Mouse (Mus musculus): ENCODE data around the gene Card9.
A peak's percentile ranks its signal among the peaks of the same experiment; 100 is the strongest.

Gene Card9

DNA sequence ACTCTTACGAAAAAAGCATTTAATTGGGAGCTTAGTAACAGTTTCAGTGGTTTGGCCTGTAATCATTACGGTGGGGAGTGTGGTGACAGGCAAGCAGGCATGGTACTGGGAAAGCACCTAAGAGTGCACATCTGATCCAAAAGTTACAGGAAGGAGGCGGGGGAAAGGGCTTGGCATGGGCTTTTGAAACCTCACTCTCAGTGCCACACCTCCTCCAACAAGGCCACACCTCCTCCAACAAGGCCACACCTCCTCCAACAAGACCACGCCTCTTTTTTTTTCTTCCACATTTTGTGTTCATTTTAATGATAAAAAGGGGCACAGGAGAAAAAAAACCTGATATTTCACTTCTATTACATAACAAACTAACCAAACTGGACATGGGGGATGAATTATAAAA is 32.9 kb downstream of the Card9 start:
- DNase-seq (ENCODE audit: low spot score): no peak

DNA sequence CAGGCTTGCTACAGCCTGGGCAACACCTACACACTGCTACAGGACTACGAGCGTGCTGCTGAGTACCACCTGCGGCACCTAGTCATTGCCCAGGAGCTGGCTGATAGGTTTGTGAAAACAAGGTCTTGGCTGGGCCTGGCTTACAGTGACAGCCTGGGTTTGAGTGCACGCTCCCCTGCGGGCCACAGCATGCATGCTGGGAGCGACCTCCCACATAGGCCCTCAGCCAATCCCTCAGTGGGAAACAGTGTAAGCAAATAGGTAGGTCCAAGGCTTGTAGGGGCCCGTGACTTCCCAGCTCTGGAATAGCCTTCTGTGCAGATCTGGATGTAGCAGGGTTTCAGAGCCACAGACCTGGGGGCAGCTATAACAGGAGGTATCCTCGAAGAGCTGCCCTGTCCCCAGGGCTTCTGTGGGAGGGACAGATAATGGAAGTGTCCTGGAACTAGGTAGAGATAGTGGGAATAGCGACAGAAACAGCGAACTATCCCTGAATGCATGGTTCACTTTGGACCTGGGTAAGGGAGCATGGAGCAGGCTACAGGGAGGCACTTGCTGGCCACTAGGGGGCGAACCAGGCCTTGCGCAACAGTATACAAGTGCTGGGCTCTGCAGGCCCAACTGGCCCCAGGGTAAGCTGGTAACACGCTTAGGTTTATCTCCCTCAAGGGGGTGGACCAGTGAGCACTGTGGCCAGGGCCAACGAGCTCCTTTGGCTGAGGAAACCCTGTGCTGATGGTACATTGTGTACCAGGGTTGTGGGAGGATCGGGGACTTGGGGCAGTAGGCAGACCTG is 35.1 kb downstream of the Card9 start:
- peak; percentile 63 for DNase-seq (ENCODE audit: low spot score)

DNA sequence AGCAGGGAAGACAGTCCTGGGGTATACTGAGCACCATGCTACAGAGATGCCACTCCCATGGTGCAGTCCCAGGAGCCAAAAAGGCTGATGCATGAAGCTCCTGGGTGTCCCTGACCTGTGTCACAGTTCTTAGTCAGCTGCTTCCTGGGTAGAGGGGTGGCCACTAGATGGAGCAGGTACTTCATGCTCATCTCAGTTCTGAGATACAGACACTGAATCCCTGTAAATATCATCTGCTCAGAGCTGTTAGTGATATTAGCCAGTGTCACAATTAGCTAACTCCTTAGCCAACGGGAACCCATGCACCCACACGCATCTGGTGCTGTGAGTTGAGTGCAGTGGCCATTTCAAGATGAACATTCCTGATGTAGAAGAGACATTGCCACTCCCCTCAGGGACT is 35.8 kb downstream of the Card9 start:
- DNase-seq (ENCODE audit: low spot score): no peak

DNA sequence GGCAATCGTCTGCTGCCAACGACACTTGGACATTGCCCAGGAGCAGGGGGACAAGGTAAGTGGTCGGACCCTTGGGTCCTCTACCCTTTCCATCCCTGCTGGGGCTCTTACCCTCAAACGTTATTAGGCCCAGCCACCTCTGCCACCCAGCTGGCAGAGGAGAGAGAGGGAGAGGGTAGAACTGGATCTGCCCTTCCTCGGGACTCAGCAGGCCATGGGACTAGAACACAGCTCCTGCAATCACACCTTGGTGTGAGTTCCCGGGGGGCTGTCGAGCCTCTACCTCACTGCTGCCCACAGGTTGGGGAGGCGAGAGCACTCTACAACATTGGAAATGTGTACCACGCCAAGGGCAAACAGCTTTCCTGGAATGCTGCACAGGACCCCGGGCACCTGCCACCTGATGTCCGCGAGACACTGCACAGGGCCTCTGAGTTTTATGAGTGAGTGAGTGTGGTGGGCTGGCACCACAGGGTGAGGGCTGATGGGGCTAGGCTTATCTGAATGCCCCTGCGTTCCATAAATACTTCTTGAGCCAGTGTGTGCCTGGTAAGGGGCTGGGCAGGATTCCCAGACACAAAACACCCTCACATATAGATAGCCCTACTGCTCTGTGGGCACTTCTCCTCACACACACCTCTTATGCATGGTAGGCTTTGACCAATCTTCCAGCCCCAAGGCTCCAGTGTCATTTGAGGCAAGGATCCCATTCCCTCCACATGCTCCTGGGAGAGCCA is 37.0 kb downstream of the Card9 start:
- no peak for DNase-seq (ENCODE audit: low spot score)

DNA sequence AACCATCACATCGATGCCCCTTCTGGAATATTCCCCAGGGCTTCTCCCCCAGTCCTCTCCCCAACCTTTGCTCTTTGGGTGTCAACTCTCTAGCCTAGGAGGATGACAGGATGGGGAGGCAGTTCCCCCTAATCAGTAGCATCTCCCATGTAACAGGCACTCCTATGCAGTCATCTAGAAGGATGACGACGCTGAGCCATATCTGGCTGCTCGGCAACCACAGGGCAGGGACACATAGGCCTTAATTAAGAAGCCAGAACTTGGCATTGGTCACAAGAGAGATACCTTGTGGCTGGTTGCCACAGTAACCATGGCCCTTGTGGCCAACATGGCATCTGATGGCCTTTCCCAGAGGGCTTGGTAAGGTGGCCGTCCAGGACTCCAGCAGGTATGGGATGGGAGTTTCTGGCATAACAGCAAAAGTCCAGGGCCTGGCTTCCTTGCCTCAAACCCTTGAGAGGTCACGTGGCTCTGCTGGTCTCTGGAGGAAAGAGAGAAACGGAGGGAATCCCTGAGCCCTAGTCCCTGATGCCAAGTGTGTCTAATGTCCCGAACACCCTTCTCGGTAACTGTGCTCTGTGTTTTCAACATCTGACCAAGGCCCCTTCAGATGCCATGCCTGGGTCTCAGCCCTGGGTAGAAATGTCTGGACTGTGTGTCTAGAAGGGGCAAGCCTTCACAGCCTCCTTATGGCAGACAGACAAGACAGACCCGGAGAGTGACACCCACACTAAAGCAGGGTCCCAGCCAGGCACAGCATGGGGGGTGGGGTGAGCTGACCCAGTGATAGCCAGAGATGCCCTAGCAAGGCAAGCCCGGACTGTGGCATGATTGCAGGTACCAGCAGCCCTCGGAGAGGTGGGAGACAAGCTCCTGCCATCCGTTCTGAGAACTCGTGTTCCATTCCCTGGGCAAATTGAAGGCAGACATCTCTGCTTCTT is 40.2 kb downstream of the Card9 start:
- DNase-seq (ENCODE audit: low spot score): no peak

DNA sequence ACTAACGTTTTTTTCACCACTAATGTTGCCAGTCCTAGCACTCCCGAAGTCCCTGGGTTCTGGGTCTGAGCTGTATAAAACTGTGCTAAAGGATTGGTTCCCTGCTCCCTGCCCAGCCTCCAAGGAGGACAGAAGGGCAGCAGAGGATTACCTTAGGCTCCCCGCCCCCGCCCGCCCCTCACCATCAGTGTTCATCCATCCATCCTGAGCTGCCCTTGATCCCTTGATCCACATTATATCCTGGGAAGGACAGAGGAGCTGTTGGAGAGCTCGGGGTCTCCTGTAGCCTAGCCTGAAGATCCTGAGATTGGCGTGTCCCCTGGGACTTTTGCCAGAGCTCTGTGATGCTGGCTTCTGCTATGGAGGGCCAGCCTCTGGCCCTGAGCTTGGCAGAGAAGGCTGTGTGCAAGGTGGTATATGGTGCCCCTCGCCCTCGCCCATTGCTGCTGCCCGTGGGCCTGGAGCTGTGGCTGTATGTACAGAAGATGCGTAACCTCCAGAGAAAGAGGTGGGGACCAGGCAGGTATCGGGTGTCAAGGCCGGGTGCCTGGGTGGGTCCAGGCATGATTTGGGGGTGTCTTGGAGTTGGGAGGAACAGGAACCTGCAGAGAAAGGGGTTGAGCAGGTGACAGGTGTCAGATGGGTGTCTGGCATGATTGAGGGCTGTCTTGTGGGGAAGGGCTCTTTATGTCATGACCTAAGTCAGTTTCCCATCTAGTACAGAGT is 41.0 kb downstream of the Card9 start:
- no peak for DNase-seq (ENCODE audit: low spot score)

DNA sequence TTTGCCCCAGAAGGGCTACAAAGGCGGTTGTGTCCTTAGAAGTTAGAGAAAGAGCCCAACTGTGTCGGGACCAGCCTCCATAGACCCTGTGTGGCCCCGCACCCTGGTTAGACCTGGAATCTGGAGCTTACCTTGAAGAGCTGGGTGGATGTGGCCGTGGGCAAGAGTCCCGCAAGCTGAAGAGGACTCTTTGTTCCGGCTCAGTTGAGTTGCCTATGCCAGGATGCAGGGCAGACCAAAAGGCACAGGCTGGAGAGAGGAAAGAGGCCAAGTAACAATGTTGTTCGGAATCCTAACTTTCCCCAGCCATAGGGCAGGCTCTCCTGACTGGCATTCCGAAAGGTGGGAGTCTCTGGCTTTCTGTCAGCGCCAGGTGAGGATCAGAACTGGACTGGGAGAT is 41.6 kb downstream of the Card9 start:
- no peak for DNase-seq (ENCODE audit: low spot score)

DNA sequence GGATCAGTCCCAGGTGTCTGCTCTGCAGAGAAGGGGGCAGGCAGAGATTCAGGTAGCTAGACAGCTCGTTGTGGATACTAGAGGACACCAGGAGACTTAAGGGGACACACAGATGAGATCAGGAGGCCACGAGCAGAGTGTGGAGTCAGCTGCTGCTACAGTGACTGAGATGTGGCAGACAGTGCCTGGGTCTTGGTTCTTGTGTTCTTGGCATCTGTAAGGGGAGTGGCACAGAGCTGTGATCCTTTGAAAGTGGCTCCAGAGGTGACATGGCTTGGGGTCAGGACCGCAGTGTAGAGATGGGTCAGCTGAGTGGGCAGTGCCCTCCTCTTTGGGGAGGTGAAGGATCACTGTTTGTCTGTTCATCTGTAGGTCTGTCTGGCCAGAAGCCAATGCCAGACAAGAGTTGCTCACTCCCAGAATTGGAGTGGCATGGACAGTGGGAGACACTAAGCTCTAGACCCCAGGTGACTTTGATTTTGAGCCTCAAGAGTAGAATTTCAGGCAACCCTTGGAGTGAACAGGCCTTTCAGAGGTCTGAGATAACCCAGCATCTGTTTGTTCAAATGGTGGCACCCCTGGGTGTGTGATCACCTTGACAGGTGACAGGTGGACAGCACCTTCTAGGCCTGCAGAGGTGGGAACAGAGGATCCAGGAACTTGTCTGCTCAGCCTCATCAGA is 42.6 kb downstream of the Card9 start:
- DNase-seq (ENCODE audit: low spot score): no peak

DNA sequence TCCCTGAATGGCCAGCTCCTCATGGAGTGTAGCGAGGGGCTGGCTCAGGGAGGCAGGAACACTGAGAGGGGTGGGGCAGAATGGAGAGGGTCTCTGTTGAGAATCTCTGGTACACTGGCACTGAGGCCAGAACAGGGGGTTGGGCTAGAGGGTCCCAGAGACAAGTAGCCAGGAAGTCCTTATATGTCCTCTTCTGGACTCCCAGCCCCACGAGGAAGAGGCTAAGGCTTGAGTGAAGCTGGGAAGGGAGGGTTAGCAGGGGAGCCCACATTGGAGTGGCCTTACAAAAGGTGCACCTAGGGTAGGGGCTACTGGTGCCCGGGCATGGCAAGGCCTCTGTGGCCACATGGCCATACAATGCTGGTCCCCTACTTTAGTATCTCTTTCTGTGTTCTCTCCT is 43.3 kb downstream of the Card9 start:
- no peak for DNase-seq (ENCODE audit: low spot score)

DNA sequence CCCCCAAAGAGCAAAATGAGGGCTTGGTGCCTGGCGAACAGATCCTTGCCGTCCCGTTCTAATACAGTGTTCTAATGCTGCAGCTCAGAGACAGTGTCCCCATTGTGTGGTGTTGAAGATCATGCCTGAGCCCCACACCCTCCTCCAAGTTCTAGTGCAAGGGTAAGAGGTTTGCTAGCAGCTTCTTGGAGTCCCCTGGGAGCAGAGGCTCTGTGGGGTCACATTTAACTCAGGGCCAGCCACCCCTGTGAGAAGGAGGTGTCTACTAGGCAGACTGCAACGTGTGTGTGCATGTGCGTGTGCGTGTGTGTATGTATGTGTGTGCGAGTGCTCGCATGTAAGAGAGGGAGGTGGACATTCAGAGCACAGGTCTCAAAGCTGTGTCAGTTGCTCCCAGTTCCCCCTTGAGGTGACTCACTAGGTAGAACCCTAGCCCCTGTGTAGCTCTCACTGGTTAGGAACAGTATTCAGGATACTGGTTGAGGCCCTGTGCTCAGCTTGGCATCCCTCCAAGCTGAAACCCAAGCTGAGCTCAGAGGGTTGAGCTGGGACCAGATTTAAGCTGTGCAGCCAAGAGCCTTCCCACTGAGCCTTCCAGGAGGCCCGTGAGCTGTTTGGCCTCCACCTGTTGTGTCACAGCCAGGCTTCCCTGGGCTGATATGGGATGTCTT is 44.0 kb downstream of the Card9 start:
- DNase-seq (ENCODE audit: low spot score): no peak

DNA sequence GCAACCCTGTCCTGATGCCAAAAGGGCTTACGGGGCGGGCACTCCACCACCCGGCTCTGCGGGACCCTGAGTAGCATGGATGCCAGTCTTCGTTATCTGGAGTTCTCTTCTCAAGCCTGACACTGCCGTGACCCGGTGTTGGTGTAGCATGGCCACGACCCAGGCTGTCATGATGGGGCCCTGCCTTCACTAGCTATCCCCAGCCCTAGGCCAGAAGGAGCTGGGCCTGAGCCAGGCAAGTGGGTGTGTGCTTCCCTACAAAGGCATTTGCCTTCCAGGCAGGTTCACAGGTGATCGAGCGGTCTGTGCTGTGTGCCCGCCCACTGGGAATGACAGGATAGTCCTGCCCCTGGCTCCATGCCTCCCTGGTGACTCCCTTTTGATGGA is 44.8 kb downstream of the Card9 start:
- DNase-seq (ENCODE audit: low spot score): peak; percentile 59

DNA sequence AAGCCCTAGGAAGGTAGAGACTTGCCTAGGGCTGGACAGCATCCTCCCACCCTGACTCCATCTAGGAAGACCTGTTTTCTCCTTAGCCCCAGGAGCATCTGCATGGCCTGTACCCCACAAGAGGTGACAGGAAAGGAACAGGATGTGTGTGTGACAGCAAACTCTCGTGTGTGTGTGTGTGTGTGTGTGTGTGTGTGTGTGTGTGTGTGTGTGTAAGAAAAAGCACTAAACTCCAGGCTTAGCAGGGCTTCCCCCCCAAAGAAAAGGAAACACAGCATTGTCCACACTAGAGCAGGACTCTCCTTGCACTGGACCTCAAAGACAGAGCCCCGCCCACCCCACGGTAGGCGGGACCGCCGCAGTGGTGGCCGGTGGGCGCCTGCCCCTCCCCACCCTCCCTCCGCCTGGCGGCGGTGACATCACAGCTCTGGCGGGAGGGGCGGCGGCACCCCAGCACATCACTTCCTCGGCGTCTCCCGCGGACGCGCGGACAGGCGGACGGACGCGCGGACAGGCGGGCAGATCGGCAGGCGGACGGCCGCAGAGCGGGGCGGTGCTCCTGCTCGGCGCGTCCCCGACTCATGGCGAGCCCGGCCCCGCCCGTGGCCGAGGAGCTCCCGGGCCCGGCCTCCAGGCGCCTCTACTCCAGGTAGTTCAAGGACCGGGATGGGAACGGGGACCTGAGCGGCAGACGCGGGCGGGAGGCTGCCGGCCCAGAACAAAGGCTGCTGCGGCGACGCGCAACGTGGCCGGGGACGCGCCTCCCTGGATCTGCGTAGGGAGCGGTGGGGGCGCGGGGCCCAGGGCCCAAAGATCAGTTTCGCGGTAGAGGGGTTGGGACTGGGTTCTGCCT is 45.4 kb downstream of the Card9 start, which contains the start of gene Gpsm1:
TSS of gene Gpsm1 (plus strand) at position 444 of the 853 bp plus-strand sequence.
- peak; percentile 82 for DNase-seq (ENCODE audit: low spot score)

DNA sequence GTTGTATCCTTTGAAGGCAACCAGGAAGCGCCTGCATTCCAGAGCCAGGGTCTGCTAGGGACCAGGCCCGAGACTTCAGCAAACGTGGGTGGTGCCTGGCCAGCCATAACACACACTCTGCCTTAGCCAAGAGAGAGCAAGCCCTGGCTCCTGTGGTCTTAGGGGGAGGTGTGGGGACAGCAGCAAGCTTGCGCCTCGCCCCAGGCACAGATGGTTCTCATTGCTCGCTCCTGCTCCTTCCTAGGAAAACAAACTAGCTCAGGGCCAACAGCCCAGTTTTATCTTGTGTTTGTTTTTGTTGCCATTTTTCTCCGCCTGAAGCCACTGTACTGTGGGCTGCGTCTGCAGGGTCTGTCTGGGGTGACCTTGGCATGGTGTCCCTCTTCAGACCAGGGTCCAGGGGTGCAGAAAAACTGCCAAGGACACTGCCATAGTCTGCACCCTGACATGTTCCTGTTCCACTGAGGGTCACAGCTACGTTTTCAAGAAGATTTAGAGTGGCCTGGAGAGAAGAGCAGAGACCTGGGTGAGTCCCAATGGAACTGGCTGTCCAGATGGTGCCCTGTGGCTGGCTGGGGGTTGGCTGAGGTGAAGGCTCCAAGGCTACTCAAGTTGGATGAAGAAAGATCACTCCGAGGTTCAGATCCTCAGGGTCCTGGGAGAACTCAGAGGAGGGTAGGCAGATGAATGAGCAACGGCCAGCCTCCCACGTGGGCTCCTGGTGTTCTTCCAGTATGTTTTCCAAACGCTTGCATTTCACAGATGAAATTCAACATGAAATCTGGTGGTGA is 46.2 kb downstream of the Card9 start:
- DNase-seq (ENCODE audit: low spot score): peak; percentile 86

DNA sequence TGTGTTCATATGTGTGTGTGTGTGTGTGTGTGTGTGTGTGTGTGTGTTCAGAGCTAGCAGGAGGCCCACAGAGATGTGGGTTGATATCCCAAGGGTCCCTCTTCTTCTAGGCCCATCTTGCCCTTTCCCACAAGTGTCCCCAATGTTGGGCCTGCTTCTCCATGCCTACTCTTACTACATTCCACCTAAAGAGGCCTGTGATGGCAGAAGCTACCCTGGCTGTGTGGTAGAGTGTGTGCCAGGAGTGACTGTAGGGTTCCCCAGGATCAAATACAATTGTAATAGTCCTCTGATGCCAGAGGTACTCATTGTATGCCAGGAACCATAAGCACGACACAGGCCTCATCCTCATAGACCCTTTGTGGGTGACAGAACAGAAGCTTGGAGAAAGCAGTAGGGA is 47.3 kb downstream of the Card9 start:
- DNase-seq (ENCODE audit: low spot score): no peak

DNA sequence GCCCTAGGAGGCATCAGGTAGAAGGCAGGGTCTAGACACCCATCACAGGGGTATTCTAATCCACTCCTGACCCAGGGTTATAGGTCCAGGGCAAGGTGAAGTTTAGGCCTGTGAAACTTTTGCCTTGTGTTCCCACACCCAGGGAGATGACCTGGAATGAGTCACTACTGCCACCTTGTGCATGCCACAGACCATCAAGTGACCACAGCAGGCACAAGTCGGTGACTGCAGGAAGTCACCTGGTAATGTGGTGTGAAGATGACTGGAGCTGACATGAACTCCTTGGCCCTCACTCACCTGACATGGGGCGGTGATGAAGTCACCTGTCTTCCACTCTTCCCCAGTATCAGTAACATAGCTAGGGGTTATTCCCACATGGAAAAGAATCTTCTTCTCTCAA is 47.9 kb downstream of the Card9 start:
- no peak for DNase-seq (ENCODE audit: low spot score)

DNA sequence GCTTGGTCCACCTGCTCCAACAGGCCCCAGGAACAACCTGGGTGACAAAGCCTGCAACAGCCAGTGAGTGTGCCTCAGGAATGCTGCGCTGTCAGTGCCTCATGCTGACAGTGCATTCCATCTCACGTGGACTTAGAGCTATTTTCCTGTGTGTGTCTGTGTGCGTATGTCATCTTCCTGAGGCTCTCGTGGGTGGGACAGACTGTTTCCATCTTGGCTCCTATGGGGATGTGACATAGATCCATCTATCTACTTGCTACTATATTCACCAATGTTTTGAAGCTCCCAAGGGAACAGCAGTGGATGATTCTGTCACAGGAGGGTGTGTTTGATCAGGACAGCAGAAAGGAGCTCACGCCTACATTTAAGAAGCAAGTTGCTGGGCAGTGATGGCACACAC is 48.8 kb downstream of the Card9 start:
- DNase-seq (ENCODE audit: low spot score): no peak

DNA sequence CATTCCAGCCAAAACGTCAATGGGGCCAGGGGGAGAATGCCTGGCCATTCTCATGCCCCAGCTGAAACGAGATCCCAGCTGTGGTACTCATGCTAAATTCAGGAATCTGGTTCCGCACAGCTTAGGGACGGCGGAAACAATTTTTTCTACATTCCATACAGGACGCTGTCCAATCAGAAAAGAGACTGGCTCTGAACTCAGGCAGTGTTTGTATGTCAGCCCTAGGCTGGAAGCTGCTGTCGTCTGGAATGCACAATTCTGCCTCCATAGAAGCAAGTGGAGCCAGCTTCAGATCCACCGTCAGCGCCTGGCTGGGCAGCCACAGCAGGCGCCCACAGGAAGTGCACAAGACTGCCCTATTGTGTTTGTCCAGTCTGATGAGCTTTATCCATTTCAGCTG is 51.0 kb downstream of the Card9 start:
- DNase-seq (ENCODE audit: low spot score): no peak

DNA sequence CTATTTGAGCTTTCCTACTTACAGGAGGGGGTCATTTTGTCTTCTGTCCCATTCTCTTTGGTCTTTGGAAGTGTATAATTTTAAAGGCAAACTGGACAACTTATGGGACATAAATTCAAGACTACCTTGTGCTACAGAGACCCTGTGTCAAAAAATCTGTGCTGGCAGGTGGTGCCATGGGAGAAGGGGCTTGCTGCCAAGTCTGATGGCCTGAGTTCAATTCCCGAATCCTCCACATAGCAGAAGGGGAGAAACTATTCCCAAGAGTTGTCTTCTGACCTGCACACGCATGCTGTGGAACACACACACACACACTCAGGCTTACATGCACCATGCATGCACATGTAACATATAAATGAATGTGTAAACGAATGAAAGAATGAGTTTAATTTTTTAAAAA is 54.0 kb downstream of the Card9 start:
- DNase-seq (ENCODE audit: low spot score): no peak

DNA sequence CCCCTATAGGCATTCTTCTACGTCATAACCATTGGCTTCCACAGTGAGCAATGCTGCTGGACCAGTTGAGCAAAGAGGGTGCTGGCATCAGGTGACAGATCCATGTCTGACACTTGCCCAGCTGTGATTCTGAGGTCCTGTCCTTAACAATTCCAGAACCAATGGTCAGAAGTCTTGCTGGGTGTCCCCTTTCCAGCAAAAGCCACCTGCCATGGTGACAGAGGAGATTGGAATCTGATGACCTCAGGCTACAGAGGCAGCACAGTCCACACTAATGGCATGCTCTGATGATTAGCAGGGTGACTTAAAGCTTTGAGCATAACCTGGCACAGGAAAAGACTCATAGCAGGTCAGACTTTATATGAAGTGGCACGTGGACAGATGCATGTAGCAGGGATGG is 55.2 kb downstream of the Card9 start:
- DNase-seq (ENCODE audit: low spot score): no peak
